Mouse (Mus musculus): ENCODE data around the gene Nol11. TPM values are rescaled to one million over a fixed set of nuclear protein-coding genes. Genes with fewer than 3 reads are reported as not detected.
"Not testable (repeated sequence)": the region's sequence is repeated elsewhere in the genome, so short reads cannot be mapped to it uniquely, and the experiment has no call there.

The Nol11 gene
- polyA plus RNA-seq, 1 experiment = 15.6 TPM

- Histone ChIP-seq H3K27ac (ENCODE audit: insufficient read depth, low read length) (no peak overlapping the region), H3K4me1 (ENCODE audit: control insufficient read depth, insufficient read depth, low read length) (no peaks in the 10 kb centered on the region), H3K4me3 (ENCODE audit: insufficient read depth, low read length) (no peak overlapping the region)
- TF ChIP-seq POLR2A (IDR thresholded peaks at IDR 0.05; ENCODE audit: extremely low read depth, insufficient read depth, low read length) (no peak), CTCF (IDR thresholded peaks at IDR 0.05; ENCODE audit: extremely low read depth, insufficient read depth, low read length) (no peak)
These were observed 28.0 kb downstream of the Nol11 start for GRCm38 (mm10) chr11:107161215-107161614.

- Histone ChIP-seq H3K27ac (ENCODE audit: insufficient read depth, low read length) (no peak overlapping the region), H3K4me3 (ENCODE audit: insufficient read depth, low read length) (no peak overlapping the region), H3K4me1 (ENCODE audit: control insufficient read depth, insufficient read depth, low read length) (no peaks in the 10 kb centered on the region)
- TF ChIP-seq CTCF (IDR thresholded peaks at IDR 0.05; ENCODE audit: extremely low read depth, insufficient read depth, low read length) (peak; percentile 31; the same call in 1 of the 2 replicates), POLR2A (IDR thresholded peaks at IDR 0.05; ENCODE audit: extremely low read depth, insufficient read depth, low read length) (no peak)
These were observed 30.1 kb downstream of the Nol11 start for GRCm38 (mm10) chr11:107159034-107159433.

GRCm38 (mm10) chr11:107156977-107157642 is 32.1 kb downstream of the Nol11 start:
- Histone ChIP-seq H3K27ac (ENCODE audit: insufficient read depth, low read length) (no peak overlapping the region), H3K4me1 (ENCODE audit: control insufficient read depth, insufficient read depth, low read length) (no peaks in the 10 kb centered on the region), H3K4me3 (ENCODE audit: insufficient read depth, low read length) (no peak overlapping the region)
- TF ChIP-seq CTCF (IDR thresholded peaks at IDR 0.05; ENCODE audit: extremely low read depth, insufficient read depth, low read length) (no peak), POLR2A (IDR thresholded peaks at IDR 0.05; ENCODE audit: extremely low read depth, insufficient read depth, low read length) (no peak)

- Histone ChIP-seq H3K4me1 (ENCODE audit: control insufficient read depth, insufficient read depth, low read length) (no peaks in the 10 kb centered on the region), H3K4me3 (ENCODE audit: insufficient read depth, low read length) (no peak overlapping the region), H3K27ac (ENCODE audit: insufficient read depth, low read length) (no peak overlapping the region)
- TF ChIP-seq POLR2A (IDR thresholded peaks at IDR 0.05; ENCODE audit: extremely low read depth, insufficient read depth, low read length) (no peak), CTCF (IDR thresholded peaks at IDR 0.05; ENCODE audit: extremely low read depth, insufficient read depth, low read length) (no peak)
These were observed 33.9 kb downstream of the Nol11 start for GRCm38 (mm10) chr11:107155292-107155691.

GRCm38 (mm10) chr11:107154431-107154830 is 34.8 kb downstream of the Nol11 start:
- H3K4me1 ChIP-seq (ENCODE audit: control insufficient read depth, insufficient read depth, low read length) = no peaks in the 10 kb centered on the region
- no peak overlapping the region for H3K27ac ChIP-seq (ENCODE audit: insufficient read depth, low read length)
- no peak overlapping the region for H3K4me3 ChIP-seq (ENCODE audit: insufficient read depth, low read length)
- TF ChIP-seq CTCF (IDR thresholded peaks at IDR 0.05; ENCODE audit: extremely low read depth, insufficient read depth, low read length) (no peak), POLR2A (IDR thresholded peaks at IDR 0.05; ENCODE audit: extremely low read depth, insufficient read depth, low read length) (no peak)

DNA sequence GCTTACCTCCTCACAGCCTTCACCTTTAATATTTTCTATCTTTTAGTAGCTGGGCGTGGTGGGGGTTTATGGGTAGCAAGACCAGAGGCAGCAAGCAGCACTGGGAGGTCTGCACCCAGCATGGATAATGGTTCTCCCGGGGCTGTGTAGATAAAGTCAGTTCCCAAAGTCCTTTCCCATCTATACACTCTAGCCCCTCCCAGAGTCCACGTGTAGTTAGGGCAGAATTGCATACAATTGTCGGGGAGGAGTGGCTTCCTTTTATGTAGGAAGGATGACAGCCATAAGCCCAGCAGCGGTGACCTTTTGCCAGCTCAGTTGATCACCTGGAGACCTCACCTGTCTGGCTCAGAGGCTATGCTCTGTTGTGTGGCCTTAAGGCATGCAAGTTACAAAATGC is 35.5 kb downstream of the Nol11 start:
- Histone ChIP-seq H3K27ac (ENCODE audit: insufficient read depth, low read length) (no peak overlapping the region), H3K4me3 (ENCODE audit: insufficient read depth, low read length) (no peak overlapping the region), H3K4me1 (ENCODE audit: control insufficient read depth, insufficient read depth, low read length) (no peaks in the 10 kb centered on the region)
- TF ChIP-seq POLR2A (IDR thresholded peaks at IDR 0.05; ENCODE audit: extremely low read depth, insufficient read depth, low read length) (no peak), CTCF (IDR thresholded peaks at IDR 0.05; ENCODE audit: extremely low read depth, insufficient read depth, low read length) (no peak)

DNA sequence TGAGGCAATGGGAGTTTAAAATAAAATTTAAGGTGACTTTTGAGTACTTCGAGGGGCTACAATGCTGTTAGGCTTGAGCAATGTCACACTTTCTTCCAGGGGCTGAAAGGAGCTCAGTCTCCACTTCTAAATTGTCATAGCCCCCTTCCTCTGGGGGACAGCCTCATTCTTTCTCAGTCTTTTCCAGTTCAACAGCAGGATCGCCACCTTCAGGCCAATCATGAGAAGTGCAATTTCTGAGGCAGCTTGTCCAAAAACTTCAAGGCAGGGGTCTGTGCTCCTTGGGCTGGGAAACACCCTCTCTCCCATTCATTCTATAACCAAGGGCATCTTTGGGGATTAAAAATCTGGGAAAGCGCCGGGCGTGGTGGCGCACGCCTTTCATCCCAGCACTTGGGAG is 37.4 kb downstream of the Nol11 start:
- no peaks in the 10 kb centered on the region for H3K4me1 ChIP-seq (ENCODE audit: control insufficient read depth, insufficient read depth, low read length)
- H3K27ac ChIP-seq (ENCODE audit: insufficient read depth, low read length) = no peak overlapping the region
- peak; percentile 42; the same call in 1 of the 2 replicates for TF ChIP-seq CTCF (IDR thresholded peaks at IDR 0.05; ENCODE audit: extremely low read depth, insufficient read depth, low read length)
- no peak for TF ChIP-seq POLR2A (IDR thresholded peaks at IDR 0.05; ENCODE audit: extremely low read depth, insufficient read depth, low read length)
- no peak overlapping the region for H3K4me3 ChIP-seq (ENCODE audit: insufficient read depth, low read length)

- H3K4me3 ChIP-seq (ENCODE audit: insufficient read depth, low read length); H3K4me1 ChIP-seq (ENCODE audit: control insufficient read depth, insufficient read depth, low read length); H3K27ac ChIP-seq (ENCODE audit: insufficient read depth, low read length): not testable (repeated sequence)
These were observed 45.2 kb downstream of the Nol11 start for GRCm38 (mm10) chr11:107143956-107144355.

- Histone ChIP-seq H3K4me1 (ENCODE audit: control insufficient read depth, insufficient read depth, low read length) (no peaks in the 10 kb centered on the region), H3K27ac (ENCODE audit: insufficient read depth, low read length) (no peak overlapping the region), H3K4me3 (ENCODE audit: insufficient read depth, low read length) (no peak overlapping the region)
- TF ChIP-seq POLR2A (IDR thresholded peaks at IDR 0.05; ENCODE audit: extremely low read depth, insufficient read depth, low read length) = no peak
- no peak for TF ChIP-seq CTCF (IDR thresholded peaks at IDR 0.05; ENCODE audit: extremely low read depth, insufficient read depth, low read length)
These were observed 46.8 kb downstream of the Nol11 start for GRCm38 (mm10) chr11:107142382-107142781.

DNA sequence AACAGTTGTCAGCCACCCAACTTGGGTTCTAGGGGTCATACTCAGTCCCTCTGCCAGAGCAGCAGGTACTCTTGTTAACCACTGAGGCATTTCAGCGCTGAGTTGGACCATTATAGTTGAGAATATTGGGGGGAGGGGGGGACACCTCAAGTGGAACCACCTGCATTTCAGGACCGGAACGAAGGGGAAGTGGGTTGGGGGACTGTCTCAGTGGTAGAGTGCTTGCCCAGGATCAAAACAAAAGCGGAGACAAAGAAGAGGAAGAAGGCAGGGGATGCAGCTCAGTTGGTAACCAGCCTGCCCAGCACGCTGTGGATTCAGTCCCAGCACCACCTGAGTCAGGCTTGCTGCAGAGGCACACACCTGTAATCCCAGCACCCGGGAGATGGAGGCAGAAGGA is 48.4 kb downstream of the Nol11 start:
- TF ChIP-seq CTCF (IDR thresholded peaks at IDR 0.05; ENCODE audit: extremely low read depth, insufficient read depth, low read length) (no peak), POLR2A (IDR thresholded peaks at IDR 0.05; ENCODE audit: extremely low read depth, insufficient read depth, low read length) (no peak)
- Histone ChIP-seq H3K27ac (ENCODE audit: insufficient read depth, low read length) (no peak overlapping the region), H3K4me3 (ENCODE audit: insufficient read depth, low read length) (no peak overlapping the region), H3K4me1 (ENCODE audit: control insufficient read depth, insufficient read depth, low read length) (no peaks in the 10 kb centered on the region)
